Comparison of ENCODE assay signal across 8 mouse cellular contexts in genomic region chr10:83019497-83020270, GRCm38 (mm10). TPM values are rescaled to one million over a fixed set of nuclear protein-coding genes. Genes with fewer than 3 reads are reported as not detected.
DNase-seq lines count a peak whose midpoint lies in the region; ATAC-seq and TF ChIP-seq lines count a peak whose summit lies in the region.

No protein-coding gene starts in this region.

- no peak for TF ChIP-seq POLR2A in kidney, adult 2 months (IDR thresholded peaks at IDR 0.05; ENCODE audit: low read depth, low read length)

- H3K4me1 ChIP-seq in forebrain, embryonic 12.5 days: peaks cover 30% of the 10 kb centered on the region
- H3K4me1 ChIP-seq in kidney, adult 2 months (ENCODE audit: control insufficient read depth, insufficient read depth, low read length): no peaks in the 10 kb centered on the region

- H3K9me3 ChIP-seq in forebrain, embryonic 12.5 days: no peaks in the 10 kb centered on the region

- H3K9ac ChIP-seq in forebrain, embryonic 12.5 days: peak overlapping the region; percentile 21; the same call in 1 of the 2 replicates

- DNase-seq in layer of hippocampus, adult 2 months (ENCODE audit: low spot score in 2 of 2): no peak
- DNase-seq in layer of hippocampus, adult 8-10 months (ENCODE audit: low spot score in 2 of 2): no peak
- DNase-seq in spleen, postnatal 36 days (ENCODE audit: low spot score in 2 of 2): peak; percentile 59 to 77
- no peak for DNase-seq in frontal cortex, adult 2 months (ENCODE audit: extremely low spot score in 1 of 2, low spot score in 1 of 2)
- no peak for DNase-seq in kidney, adult 2 months
- no peak for DNase-seq in lung, postnatal 4 days

- H3K36me3 ChIP-seq in forebrain, embryonic 12.5 days (replicated peaks): no peaks in the 10 kb centered on the region
- no peaks in the 10 kb centered on the region for H3K36me3 ChIP-seq in kidney, adult 2 months (ENCODE audit: control insufficient read depth, insufficient read depth, low read length)

- peak overlapping the region; percentile 36 for H3K4me2 ChIP-seq in forebrain, embryonic 12.5 days

- whole genome bisulfite sequencing in forebrain, embryonic 12.5 days: 21% methylated on average over 19 of the region's 19 CpGs
- WGBS in kidney, adult 2 months: 60% methylated on average over 19 of the region's 19 CpGs

- peak overlapping the region; percentile 13; the same call in 1 of the 2 replicates for H3K4me3 ChIP-seq in layer of hippocampus, adult 2 months
- H3K4me3 ChIP-seq in forebrain, embryonic 12.5 days (replicated peaks): no peak overlapping the region
- H3K4me3 ChIP-seq in kidney, adult 2 months (ENCODE audit: insufficient read depth, low read depth, low read length): no peak overlapping the region

- TF ChIP-seq CTCF in layer of hippocampus, adult 2 months (conservative IDR thresholded peaks at IDR 0.05): no peak
- no peak for TF ChIP-seq CTCF in kidney, adult 2 months (conservative IDR thresholded peaks at IDR 0.05; ENCODE audit: insufficient read depth, insufficient read length, low read depth, low read length)

- no peaks in the 10 kb centered on the region for H3K27me3 ChIP-seq in forebrain, embryonic 12.5 days
- no peaks in the 10 kb centered on the region for H3K27me3 ChIP-seq in kidney, adult 2 months (replicated peaks; ENCODE audit: control insufficient read depth, insufficient read depth, low read length)

- 0 out of 2 replicates have a peak overlapping the region, but pooled peaks have one; percentile 10 for H3K27ac ChIP-seq in layer of hippocampus, adult 2 months
- H3K27ac ChIP-seq in forebrain, embryonic 12.5 days: peak overlapping the region; percentile 80
- H3K27ac ChIP-seq in kidney, adult 2 months (ENCODE audit: insufficient read depth, low read depth, low read length): no peak overlapping the region

- ATAC-seq in forebrain, embryonic 12.5 days (ENCODE audit: low FRiP score): peak; percentile 80
- ATAC-seq in megakaryocyte, adult 5-6 weeks (ENCODE audit: poor library complexity, severe bottlenecking): peak; percentile 61

RNA-seq across cellular contexts. Expression of gene Chst11, which starts 34.4 kb away (rescaled TPM):
- 10 to 100 TPM; 50.9 to 52.7 TPM for total RNA-seq in layer of hippocampus, adult 2 months (2021)
- 10 to 100 TPM; 50.0 to 55.8 (median 50.9) TPM for total RNA-seq in layer of hippocampus, adult 8-10 months (2022)
- 1.8 and 2.6 TPM in 2 replicates for polyA plus RNA-seq in forebrain, embryonic 12.5 days (2016; fragmentation: Nextera tagmentation; extraction: Ambion mirVana)
- 2.6 and 3.2 TPM in 2 replicates for total RNA-seq in megakaryocyte, adult 5-6 weeks (2015)
- 3.9 and 5.9 TPM in 2 replicates for total RNA-seq in megakaryocyte, adult 5-6 weeks (2017)
- 32.8 and 34.6 TPM in 2 replicates for polyA plus RNA-seq in frontal cortex, adult 2 months (2012; rRNA removed)
- polyA plus RNA-seq in kidney, adult 2 months (2012; rRNA removed): 8.0 and 9.2 TPM in 2 replicates

Comparison
In these comparisons a context has a peak if more than half of its experiments do, and no peak if none do; other contexts are left out.
1. DNase-seq: peak in spleen, postnatal 36 days (2 of 2); none in layer of hippocampus, adult 2 months (0 of 2), layer of hippocampus, adult 8-10 months (0 of 2), frontal cortex, adult 2 months (0 of 2), kidney, adult 2 months (single experiment) and lung, postnatal 4 days (0 of 2).
2. RNA of gene Chst11, which starts 34.4 kb away (total RNA-seq): 50.9 to 52.7 TPM in layer of hippocampus, adult 2 months and 50.0 to 55.8 TPM in layer of hippocampus, adult 8-10 months; 2.6 to 5.9 TPM in megakaryocyte, adult 5-6 weeks; every median in the first group is over 4 times any median in the second.